Mouse (Mus musculus): ENCODE data around the gene Hs2st1.

DNA sequence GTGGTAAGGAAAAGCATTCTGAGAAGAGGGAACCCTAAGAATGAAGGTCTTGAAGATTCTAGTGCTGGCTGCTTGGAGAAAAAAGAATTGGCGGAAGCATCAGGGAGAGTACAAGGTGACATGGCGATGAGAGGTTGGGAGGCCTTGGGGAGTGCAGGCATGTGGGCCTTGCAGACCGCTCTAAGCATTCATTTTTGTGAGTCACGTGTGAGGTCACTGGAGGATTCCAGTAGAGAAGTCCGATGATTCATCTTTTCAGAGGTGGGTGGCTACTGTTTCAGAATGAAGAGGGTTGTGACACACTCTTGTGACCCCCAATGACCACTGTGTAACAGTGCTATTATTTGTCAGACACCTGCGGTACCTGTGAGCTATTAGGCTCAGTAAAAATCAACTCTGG lies 121.0 kb downstream of the Hs2st1 start:
- no peak for TF ChIP-seq CTCF (IDR thresholded peaks at IDR 0.05; ENCODE audit: control insufficient read depth, insufficient read depth, insufficient replicate concordance, low read depth, low read length)
- TF ChIP-seq POLR2A (IDR thresholded peaks at IDR 0.05; ENCODE audit: control insufficient read depth, low read depth, low read length): no peak
